Comparison of ENCODE assay signal across 17 mouse cellular contexts in genomic region chr14:15383133-15383532, GRCm38 (mm10). TPM values are rescaled to one million over a fixed set of nuclear protein-coding genes. Genes with fewer than 3 reads are reported as not detected.
"Had no signal": no experiment of that assay in that cellular context is flagged by ENCODE, and none has a peak within 500 bp of the region (broad histone marks: within the 10 kb centered on the region; RNA-seq: fewer than 3 reads in every experiment).

No protein-coding gene starts in this region.

- H3K4me3 ChIP-seq: neural tube, embryonic 12.5 days; neural tube, embryonic 13.5 days; neural tube, embryonic 15.5 days; stomach, embryonic 15.5 days had no signal

- H3K4me1 ChIP-seq: neural tube, embryonic 12.5 days; neural tube, embryonic 13.5 days; neural tube, embryonic 15.5 days; stomach, embryonic 15.5 days had no signal

- H3K9ac ChIP-seq: neural tube, embryonic 12.5 days; neural tube, embryonic 13.5 days; neural tube, embryonic 15.5 days; stomach, embryonic 15.5 days had no signal

- H3K9me3 ChIP-seq: neural tube, embryonic 12.5 days; neural tube, embryonic 13.5 days; neural tube, embryonic 15.5 days; stomach, embryonic 15.5 days had no signal

- H3K36me3 ChIP-seq: neural tube, embryonic 12.5 days; neural tube, embryonic 13.5 days; neural tube, embryonic 15.5 days; stomach, embryonic 15.5 days had no signal

- H3K27me3 ChIP-seq: neural tube, embryonic 12.5 days; neural tube, embryonic 13.5 days; neural tube, embryonic 15.5 days; stomach, embryonic 15.5 days had no signal

- DNase-seq: retina, postnatal 1 day; right cerebral cortex, adult 18-20 months; right cerebral cortex, postnatal 14 days; right cerebral cortex, postnatal 4 days; spleen, adult 18-20 months; thymus, adult 18-20 months; thymus, adult 2 months; thymus, postnatal 14 days; thymus, postnatal 25 days; thymus, postnatal 36 days; thymus, postnatal 4 days had no signal

- H3K4me2 ChIP-seq: neural tube, embryonic 12.5 days; neural tube, embryonic 13.5 days; neural tube, embryonic 15.5 days; stomach, embryonic 15.5 days had no signal

- H3K27ac ChIP-seq: neural tube, embryonic 12.5 days; neural tube, embryonic 13.5 days; neural tube, embryonic 15.5 days; stomach, embryonic 15.5 days; stomach, postnatal 0 days had no signal

RNA-seq across cellular contexts. Expression of gene Lrrc3b, which starts 55.7 kb away (rescaled TPM):
- total RNA-seq: neutrophil, adult 5-6 weeks had no signal
